Mouse (Mus musculus): ENCODE measurements around the gene Csk.

GRCm38 (mm10) chr9:57584991-57585390 lies 68.4 kb downstream of the Csk start:
- no peak for TF ChIP-seq MAFK (IDR thresholded peaks at IDR 0.05; ENCODE audit: borderline replicate concordance, low read depth, low read length)
- TF ChIP-seq NRF1 (IDR thresholded peaks at IDR 0.05; ENCODE audit: insufficient read depth, low read depth, low read length, poor library complexity, severe bottlenecking): no peak
- TF ChIP-seq MXI1 (IDR thresholded peaks at IDR 0.05; ENCODE audit: low read depth, low read length): no peak
- TF ChIP-seq ETS1 (IDR thresholded peaks at IDR 0.05; ENCODE audit: low read depth, low read length): no peak
- no peak for TF ChIP-seq MYB (IDR thresholded peaks at IDR 0.05; ENCODE audit: low read depth, low read length)

Data from MEL (cell line).